Mouse (Mus musculus) cortical plate, adult 2 months (tissue): ENCODE measurements around the gene Ube4b. TPM values are rescaled to one million over a fixed set of nuclear protein-coding genes. Genes with fewer than 3 reads are reported as not detected.
"Not testable (repeated sequence)": the region's sequence is repeated elsewhere in the genome, so short reads cannot be mapped to it uniquely, and the experiment has no call there.

Experiments used
- H3K27ac ChIP-seq: fragments of 200-500 bp; 2 replicates; pipeline ENCODE4 v1.5.1; 2012; ENCODE audit warnings: low read length, control low read depth, inconsistent platforms; ENCODE audit not compliant: insufficient read depth
- H3K4me1 ChIP-seq: fragments of 200-500 bp; 2 replicates; pipeline ENCODE4 v1.6.1; 2011; ENCODE audit warnings: low read length; ENCODE audit not compliant: control insufficient read depth, insufficient read depth
- H3K4me3 ChIP-seq: fragments of 200-500 bp; 2 replicates; pipeline ENCODE4 v1.5.1; 2011; ENCODE audit warnings: mild to moderate bottlenecking, low read length, control low read depth; ENCODE audit not compliant: insufficient read depth
- CTCF ChIP-seq: fragments of 200-500 bp; IDR thresholded peaks from 2 replicates; pipeline ENCODE4 v1.5.1; 2011; ENCODE audit warnings: mild to moderate bottlenecking, control low read depth, low read length; ENCODE audit not compliant: insufficient read depth; ENCODE audit errors: extremely low read depth
- POLR2A ChIP-seq: fragments of 200-500 bp; IDR thresholded peaks from 2 replicates; pipeline ENCODE4 v1.6.1; 2011; ENCODE audit warnings: mild to moderate bottlenecking, low read length, control low read depth; ENCODE audit not compliant: insufficient read depth; ENCODE audit errors: extremely low read depth
- polyA plus RNA-seq: library from polyadenylated mRNA; depleted of rRNA; stranded (reverse); fragments of >200 nt; gene quantifications from 2 replicates; pipeline ENCODE4 v1.2.3, GENCODE M21; 2012

Gene Ube4b
- polyA plus RNA-seq, 1 experiment, result 99.9 TPM

GRCm38 (mm10) chr4:149457831-149458430 lies 31.4 kb upstream of the Ube4b start:
- TF ChIP-seq POLR2A (no peak), CTCF (no peak)
- Histone ChIP-seq H3K27ac (no peak overlapping the region), H3K4me1 (no peaks in the 10 kb centered on the region), H3K4me3 (no peak overlapping the region)

GRCm38 (mm10) chr4:149457163-149457562 lies 30.6 kb upstream of the Ube4b start:
- not testable (repeated sequence) for H3K27ac ChIP-seq, H3K4me1 ChIP-seq, H3K4me3 ChIP-seq

DNA sequence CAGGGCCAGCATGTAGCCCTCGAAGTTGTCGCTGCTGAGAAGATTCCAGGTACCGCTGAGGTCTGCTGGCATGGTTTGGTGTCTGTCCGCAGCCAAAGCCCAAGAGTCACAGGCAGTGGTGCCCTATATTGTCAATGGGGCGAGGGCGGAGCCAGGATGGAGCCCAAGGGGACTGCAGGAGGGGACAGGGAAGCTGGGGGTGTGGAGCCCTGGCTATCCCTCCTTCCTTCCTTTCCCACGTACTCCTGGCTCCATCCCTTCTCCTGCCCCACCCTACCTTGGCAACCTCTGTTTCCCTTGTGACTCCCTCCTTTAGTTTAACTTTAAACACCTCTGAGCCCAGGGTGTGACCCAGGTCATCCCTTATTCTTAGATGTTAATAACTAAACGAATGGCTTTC lies 28.3 kb upstream of the Ube4b start, which contains the start of gene Rbp7:
TSS of gene Rbp7 (minus strand) at position 100 of the 400 bp plus-strand sequence.
- no peak for TF ChIP-seq POLR2A
- no peak for TF ChIP-seq CTCF
- Histone ChIP-seq H3K4me3 (no peak within 1 kb of the TSS), H3K4me1 (no peaks in the 10 kb centered on the region), H3K27ac (no peak within 1 kb of the TSS)

- TF ChIP-seq CTCF (no peak), POLR2A (no peak)
These were observed 27.7 kb upstream of the Ube4b start for GRCm38 (mm10) chr4:149454263-149454662.

DNA sequence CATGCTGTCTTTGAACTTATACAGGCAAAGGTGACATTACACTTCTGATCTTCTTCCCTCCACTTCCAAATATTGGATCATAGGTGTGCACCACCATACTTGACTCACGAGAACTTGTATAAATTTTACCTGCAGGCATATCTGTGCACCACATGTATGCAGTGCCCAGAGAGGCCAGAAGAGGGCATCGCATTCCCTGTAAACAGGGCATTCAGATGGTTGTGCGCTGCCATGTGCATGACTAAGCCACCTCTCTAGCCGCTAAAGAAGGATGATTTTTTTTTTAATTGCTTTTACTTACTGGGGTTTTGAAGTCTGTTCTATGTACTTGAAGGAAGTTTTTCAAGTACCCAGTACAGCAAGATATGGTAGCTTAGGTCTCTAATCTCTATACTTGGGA lies 27.1 kb upstream of the Ube4b start:
- Histone ChIP-seq H3K27ac (no peak overlapping the region), H3K4me1 (no peaks in the 10 kb centered on the region), H3K4me3 (no peak overlapping the region)
- TF ChIP-seq POLR2A (no peak), CTCF (peak; percentile 38)

More at GRCm38 (mm10) chr4:149454263-149454662, 27.7 kb upstream of the Ube4b start:
- Histone ChIP-seq H3K4me3 (no peak overlapping the region), H3K27ac (no peak overlapping the region), H3K4me1 (no peaks in the 10 kb centered on the region)

DNA sequence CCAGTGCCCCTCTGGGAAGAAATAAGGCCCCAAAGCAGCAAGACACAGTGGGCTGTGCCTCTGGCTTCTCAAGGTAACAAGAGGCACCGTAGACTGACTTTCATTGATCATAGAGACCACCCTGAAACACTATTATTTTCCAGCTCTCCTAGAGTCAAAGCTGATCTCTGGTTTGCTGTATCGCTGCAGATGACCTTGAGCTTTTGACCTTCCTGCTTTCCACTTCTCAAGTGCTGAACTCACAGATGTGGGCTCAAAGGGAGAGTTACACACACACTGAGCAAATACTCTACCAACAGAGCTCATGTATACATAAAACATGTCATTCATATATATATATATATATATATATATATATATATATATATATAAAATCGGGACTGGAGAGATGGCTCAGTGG lies 24.1 kb upstream of the Ube4b start:
- Histone ChIP-seq H3K4me1 (peaks cover 3% of the 10 kb centered on the region), H3K27ac (no peak overlapping the region), H3K4me3 (no peak overlapping the region)
- TF ChIP-seq CTCF, result no peak
- TF ChIP-seq POLR2A, result no peak

GRCm38 (mm10) chr4:149446309-149446708 lies 19.8 kb upstream of the Ube4b start:
- Histone ChIP-seq H3K27ac (no peak overlapping the region), H3K4me3 (no peak overlapping the region), H3K4me1 (peaks cover 3% of the 10 kb centered on the region)
- TF ChIP-seq CTCF (no peak), POLR2A (no peak)

- peaks cover 3% of the 10 kb centered on the region for H3K4me1 ChIP-seq
- TF ChIP-seq CTCF, result no peak
- TF ChIP-seq POLR2A, result no peak
- no peak overlapping the region for H3K4me3 ChIP-seq
- H3K27ac ChIP-seq, result no peak overlapping the region; the same call in 1 of the 2 replicates
These were observed 19.3 kb upstream of the Ube4b start for GRCm38 (mm10) chr4:149445868-149446267.

DNA sequence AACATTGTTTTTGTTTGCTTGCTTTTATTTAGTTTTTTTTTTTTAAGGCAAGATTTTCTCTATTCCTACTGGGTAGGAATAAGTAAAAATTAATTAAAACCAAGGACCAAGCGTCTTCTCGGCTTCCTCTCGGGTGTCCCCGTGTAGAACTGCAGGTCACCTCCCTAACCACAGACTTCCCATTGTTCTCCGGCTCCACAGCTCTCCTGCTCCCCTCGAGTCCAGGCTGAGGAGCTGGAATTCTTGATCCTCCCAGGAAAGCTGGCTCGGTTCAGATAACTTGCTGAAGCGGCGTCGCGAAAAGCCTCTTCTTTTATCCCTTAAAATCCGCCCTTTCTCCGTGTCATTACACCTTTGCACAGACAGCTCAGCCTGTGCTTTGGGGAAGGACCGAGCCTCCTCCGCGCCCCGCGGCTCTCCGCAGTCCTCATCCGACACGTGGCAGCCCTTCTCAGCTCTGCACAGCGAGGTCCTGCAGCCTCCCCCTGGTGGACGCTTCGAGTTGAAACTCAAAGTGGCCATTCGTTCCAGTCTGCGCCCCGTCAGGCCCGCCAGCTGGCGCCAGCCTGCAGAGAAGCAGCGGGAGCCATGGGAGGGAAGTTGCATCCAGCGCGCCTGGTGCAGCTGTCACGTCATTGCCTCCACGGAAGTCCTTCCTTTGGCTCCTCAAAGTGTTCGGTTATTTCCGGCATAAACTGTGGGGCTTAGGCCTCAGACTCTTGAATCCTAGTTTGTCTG lies 18.6 kb upstream of the Ube4b start:
- peak; percentile 49; the same call in 1 of the 2 replicates for TF ChIP-seq POLR2A
- peak; percentile 68 for TF ChIP-seq CTCF
- peak overlapping the region; percentile 16 for H3K4me3 ChIP-seq
- peaks cover 3% of the 10 kb centered on the region for H3K4me1 ChIP-seq
- H3K27ac ChIP-seq, result no peak overlapping the region

DNA sequence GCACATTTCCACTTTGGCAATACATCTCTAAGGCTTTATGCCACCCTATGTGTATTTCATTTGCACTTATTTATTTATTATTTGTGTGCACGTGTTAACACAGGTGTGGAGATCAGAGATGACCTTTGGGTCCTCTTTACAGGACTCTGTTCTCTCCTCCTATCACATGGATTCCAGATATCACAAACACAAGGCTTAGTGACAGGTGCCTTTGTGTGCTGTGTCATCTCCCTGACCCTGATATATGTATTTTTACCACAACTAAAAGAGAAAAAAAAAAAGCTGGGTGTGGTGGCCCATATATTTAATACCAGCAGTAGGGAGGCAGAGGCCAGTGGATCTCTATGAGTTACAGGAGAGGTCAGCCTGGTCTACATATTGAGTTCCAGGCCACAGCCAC lies 17.9 kb upstream of the Ube4b start:
- no peak overlapping the region; the same call in 1 of the 2 replicates for H3K4me3 ChIP-seq
- peaks cover 3% of the 10 kb centered on the region for H3K4me1 ChIP-seq
- H3K27ac ChIP-seq, result no peak overlapping the region
- TF ChIP-seq CTCF, result no peak

DNA sequence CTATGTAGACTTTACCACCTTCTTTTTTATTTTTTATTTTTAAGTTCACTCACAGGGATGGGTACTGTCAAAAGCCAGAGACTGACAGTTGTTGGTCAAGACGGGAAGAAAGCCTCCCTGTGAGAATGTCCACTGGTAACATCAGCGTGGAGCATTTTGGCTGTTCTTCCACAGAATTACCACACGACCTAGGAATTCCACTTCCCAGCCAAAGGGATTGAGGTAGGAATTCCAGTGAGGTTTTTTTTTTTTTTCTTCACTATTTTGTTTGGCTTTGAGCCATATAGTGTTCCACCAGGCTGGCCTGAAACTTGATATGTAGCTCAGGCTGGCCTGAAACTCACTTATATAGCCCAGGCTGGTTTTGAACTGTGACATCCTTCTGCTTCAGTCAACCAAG lies 15.9 kb upstream of the Ube4b start:
- H3K4me1 ChIP-seq, result peaks cover 3% of the 10 kb centered on the region
- TF ChIP-seq POLR2A (no peak), CTCF (no peak)
- no peak overlapping the region for H3K4me3 ChIP-seq
- no peak overlapping the region for H3K27ac ChIP-seq
